Mouse (Mus musculus) MEL (cell line): ENCODE results near the gene Rpl31.

Source experiments
- CHD2 ChIP-seq: IDR thresholded peaks from 2 replicates; pipeline ENCODE4 v1.6.1; 2011; ENCODE audit warnings: low read length, improper control_type of control experiment
- CTCF ChIP-seq, 3 experiments: IDR thresholded peaks in 2 of 3; conservative IDR thresholded peaks in 1 of 3; 2 replicates each; pipeline ENCODE4 v1.5.1; 2011 to 2012; ENCODE audit warnings: low read length in 3 of 3, low read depth in 2 of 3, mild to moderate bottlenecking in 2 of 3, improper control_type of control experiment in 1 of 3, inconsistent platforms in 1 of 3, mixed read lengths in 1 of 3, moderate library complexity in 1 of 3; ENCODE audit not compliant: control insufficient read depth in 1 of 3, insufficient read depth in 1 of 3, poor library complexity in 1 of 3, severe bottlenecking in 1 of 3
- GABPA ChIP-seq: IDR thresholded peaks from 2 replicates; pipeline ENCODE4 v1.6.1; 2012; ENCODE audit warnings: low read depth, mild to moderate bottlenecking, inconsistent platforms, low read length, improper control_type of control experiment, moderate library complexity
- MYC ChIP-seq: IDR thresholded peaks from 2 replicates; pipeline ENCODE4 v1.6.1; 2011; ENCODE audit warnings: low read depth, mild to moderate bottlenecking, low read length, improper control_type of control experiment, moderate library complexity
- RCOR1 ChIP-seq: IDR thresholded peaks from 2 replicates; pipeline ENCODE4 v1.6.1; 2012; ENCODE audit warnings: low read depth, mild to moderate bottlenecking, inconsistent platforms, low read length, improper control_type of control experiment
- TBP ChIP-seq: IDR thresholded peaks from 2 replicates; pipeline ENCODE4 v1.8.0; 2011; ENCODE audit warnings: low read depth, low read length, improper control_type of control experiment
- USF1 ChIP-seq: IDR thresholded peaks from 2 replicates; pipeline ENCODE4 v1.6.1; 2014; ENCODE audit warnings: low read depth, mild to moderate bottlenecking, inconsistent platforms, low read length, improper control_type of control experiment, moderate library complexity
- ZKSCAN1 ChIP-seq: IDR thresholded peaks from 2 replicates; pipeline ENCODE4 v1.6.1; 2012; ENCODE audit warnings: low read depth, mild to moderate bottlenecking, inconsistent platforms, low read length, improper control_type of control experiment, moderate library complexity
- ZNF384 ChIP-seq: IDR thresholded peaks from 2 replicates; pipeline ENCODE4 v1.6.1; 2012; ENCODE audit warnings: low read depth, mild to moderate bottlenecking, inconsistent platforms, low read length, improper control_type of control experiment

GRCm38 (mm10) chr1:39418852-39419251 lies 51.2 kb downstream of the Rpl31 start:
- no peak for TF ChIP-seq CTCF (IDR thresholded peaks at IDR 0.05 in 2 of 3, conservative IDR thresholded peaks at IDR 0.05 in 1 of 3; ENCODE audit: control insufficient read depth in 1 of 3, insufficient read depth in 1 of 3, low read depth in 2 of 3, low read length in 3 of 3, poor library complexity in 1 of 3, severe bottlenecking in 1 of 3)
- no peak for TF ChIP-seq TBP
- TF ChIP-seq CHD2 = no peak
- no peak for TF ChIP-seq USF1
- no peak for TF ChIP-seq MYC
- no peak for TF ChIP-seq ZKSCAN1
- no peak for TF ChIP-seq RCOR1
- TF ChIP-seq GABPA = no peak
- no peak for TF ChIP-seq ZNF384
